Mouse (Mus musculus): ENCODE results near the gene Rab44. TPM values are rescaled to one million over a fixed set of nuclear protein-coding genes. Genes with fewer than 3 reads are reported as not detected.

Gene Rab44
- polyA plus RNA-seq, 1 experiment, result 0.47 TPM

DNA sequence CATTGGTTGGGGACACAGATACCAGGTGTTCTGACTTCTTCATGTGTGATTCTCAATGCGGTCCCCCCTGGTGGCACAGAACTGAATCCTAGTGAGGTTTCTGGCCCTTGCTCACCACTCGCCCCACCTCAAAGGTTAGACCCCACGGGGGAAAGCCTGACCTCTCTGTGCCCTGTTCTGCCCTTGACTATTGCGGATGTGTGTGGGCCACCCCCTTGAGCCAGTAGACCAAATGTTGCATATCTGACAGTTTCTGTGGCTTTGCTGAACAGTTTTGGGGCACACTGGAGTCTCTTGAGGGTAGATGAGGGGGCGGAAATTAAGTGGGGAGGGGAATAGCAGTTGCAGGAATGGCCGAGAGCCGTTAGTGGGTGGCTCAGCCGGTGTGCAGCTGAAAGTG, 29.3 kb downstream of the Rab44 start:
- Histone ChIP-seq H3K4me3 (replicated peaks; ENCODE audit: insufficient read depth, low read depth, low read length) (no peak overlapping the region), H3K27me3 (ENCODE audit: control insufficient read depth, insufficient read depth, low read length) (no peaks in the 10 kb centered on the region), H3K4me1 (ENCODE audit: control insufficient read depth, insufficient read depth, low read length) (no peaks in the 10 kb centered on the region), H3K27ac (ENCODE audit: insufficient read depth, low read length) (no peak overlapping the region)
- 90% methylated on average over 8 of the region's 8 CpGs for WGBS
- DNase-seq, result no peak
- no peak for TF ChIP-seq POLR2A (IDR thresholded peaks at IDR 0.05; ENCODE audit: borderline replicate concordance, insufficient read depth, low read length)
- no peak for TF ChIP-seq CTCF (IDR thresholded peaks at IDR 0.05; ENCODE audit: borderline replicate concordance, insufficient read depth, low read depth, low read length)

DNA sequence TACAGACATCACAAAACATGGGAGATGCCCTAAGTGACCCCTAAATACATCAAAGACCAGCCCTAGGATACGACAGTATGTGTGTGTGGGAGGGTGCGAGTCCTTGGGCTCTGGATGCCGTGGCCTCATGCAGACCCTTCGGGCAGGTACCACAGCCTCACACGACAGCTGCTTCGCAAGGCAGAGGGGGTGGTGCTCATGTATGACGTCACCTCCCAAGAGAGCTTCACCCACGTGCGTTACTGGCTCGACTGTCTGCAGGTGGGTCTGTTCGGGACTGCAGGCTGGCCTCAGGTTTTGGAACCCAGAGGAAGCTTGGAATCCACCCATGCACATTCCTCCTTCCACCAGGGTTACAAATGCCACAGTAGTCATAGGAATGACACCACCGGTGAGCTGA, 31.2 kb downstream of the Rab44 start:
- Histone ChIP-seq H3K4me3 (replicated peaks; ENCODE audit: insufficient read depth, low read depth, low read length) (no peak overlapping the region), H3K27ac (ENCODE audit: insufficient read depth, low read length) (no peak overlapping the region), H3K4me1 (ENCODE audit: control insufficient read depth, insufficient read depth, low read length) (no peaks in the 10 kb centered on the region), H3K27me3 (ENCODE audit: control insufficient read depth, insufficient read depth, low read length) (no peaks in the 10 kb centered on the region)
- 88% methylated on average over 12 of the region's 12 CpGs for WGBS
- DNase-seq, result no peak
- TF ChIP-seq CTCF (IDR thresholded peaks at IDR 0.05; ENCODE audit: borderline replicate concordance, insufficient read depth, low read depth, low read length), result no peak
- no peak for TF ChIP-seq POLR2A (IDR thresholded peaks at IDR 0.05; ENCODE audit: borderline replicate concordance, insufficient read depth, low read length)

DNA sequence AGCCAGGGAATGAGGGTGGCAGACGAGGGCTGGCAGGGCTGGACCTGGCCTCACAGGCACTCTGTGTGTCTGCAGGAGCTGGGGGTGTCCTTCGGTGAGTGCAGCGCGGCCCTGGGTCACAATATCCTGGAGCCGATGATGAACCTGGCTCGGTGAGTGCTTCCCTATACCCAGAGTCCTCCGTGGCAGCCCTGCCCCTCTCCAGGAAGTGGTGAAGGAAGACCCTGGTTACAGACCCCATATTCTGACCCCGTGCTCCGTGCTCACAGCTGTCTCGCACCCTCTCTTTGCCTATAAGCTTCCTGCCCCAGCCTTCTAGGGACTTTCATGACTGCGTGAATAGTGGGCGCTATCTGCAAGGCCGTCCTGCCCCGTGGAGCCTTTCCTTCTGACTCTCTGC, 33.3 kb downstream of the Rab44 start:
- H3K4me3 ChIP-seq (replicated peaks; ENCODE audit: insufficient read depth, low read depth, low read length), result no peak overlapping the region
- 85% methylated on average over 14 of the region's 14 CpGs for WGBS
- H3K27me3 ChIP-seq (ENCODE audit: control insufficient read depth, insufficient read depth, low read length), result no peaks in the 10 kb centered on the region
- H3K4me1 ChIP-seq (ENCODE audit: control insufficient read depth, insufficient read depth, low read length), result no peaks in the 10 kb centered on the region
- no peak overlapping the region for H3K27ac ChIP-seq (ENCODE audit: insufficient read depth, low read length)
- TF ChIP-seq CTCF (IDR thresholded peaks at IDR 0.05; ENCODE audit: borderline replicate concordance, insufficient read depth, low read depth, low read length), result no peak
- no peak for DNase-seq

DNA sequence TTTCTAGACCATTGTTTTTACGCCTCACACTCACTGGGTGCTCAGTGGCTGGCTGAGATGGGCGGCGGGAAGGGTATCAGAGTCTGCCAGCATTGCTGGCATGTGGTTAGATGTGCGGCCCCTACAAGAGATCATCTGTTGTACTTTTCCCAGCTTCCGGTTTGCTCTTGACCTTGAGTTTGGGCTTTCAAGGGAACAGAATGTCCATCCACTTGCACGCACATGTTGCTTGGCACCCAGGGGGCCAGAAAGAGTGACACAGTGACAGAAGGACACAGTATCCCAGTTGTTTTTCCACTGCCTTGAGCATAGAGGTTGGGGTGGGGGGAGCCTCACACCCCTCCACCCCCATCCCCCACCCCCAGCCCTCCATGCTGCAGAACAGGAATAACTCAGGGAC, 33.8 kb downstream of the Rab44 start:
- no peak for TF ChIP-seq CTCF (IDR thresholded peaks at IDR 0.05; ENCODE audit: borderline replicate concordance, insufficient read depth, low read depth, low read length)
- no peak for TF ChIP-seq POLR2A (IDR thresholded peaks at IDR 0.05; ENCODE audit: borderline replicate concordance, insufficient read depth, low read length)
- no peak overlapping the region for H3K27ac ChIP-seq (ENCODE audit: insufficient read depth, low read length)
- H3K4me1 ChIP-seq (ENCODE audit: control insufficient read depth, insufficient read depth, low read length), result no peaks in the 10 kb centered on the region
- H3K4me3 ChIP-seq (replicated peaks; ENCODE audit: insufficient read depth, low read depth, low read length), result no peak overlapping the region
- DNase-seq, result no peak
- no peaks in the 10 kb centered on the region for H3K27me3 ChIP-seq (ENCODE audit: control insufficient read depth, insufficient read depth, low read length)
- WGBS, result 53% methylated on average over 6 of the region's 6 CpGs

DNA sequence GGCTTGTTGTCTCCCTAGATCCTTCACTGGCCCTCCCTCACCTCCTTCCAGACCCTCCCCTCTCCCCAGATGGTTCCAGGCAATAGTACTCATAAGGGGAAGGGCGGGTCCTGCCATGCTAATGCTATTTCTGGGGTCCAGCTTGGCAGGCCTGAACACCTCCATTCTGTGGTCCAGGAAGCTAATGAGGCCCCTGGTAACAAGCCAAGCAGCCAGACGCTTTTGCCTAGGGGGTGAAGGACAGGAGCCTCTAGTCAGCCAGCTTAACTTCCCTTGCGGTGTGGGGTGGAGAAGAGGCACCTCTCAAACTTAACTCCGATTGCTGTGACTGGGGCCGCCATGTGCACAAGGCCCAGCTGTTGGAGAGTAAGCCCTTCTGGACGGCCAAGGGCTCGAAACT, 35.8 kb downstream of the Rab44 start:
- Histone ChIP-seq H3K27ac (ENCODE audit: insufficient read depth, low read length) (no peak overlapping the region), H3K4me3 (replicated peaks; ENCODE audit: insufficient read depth, low read depth, low read length) (no peak overlapping the region), H3K27me3 (ENCODE audit: control insufficient read depth, insufficient read depth, low read length) (no peaks in the 10 kb centered on the region), H3K4me1 (ENCODE audit: control insufficient read depth, insufficient read depth, low read length) (no peaks in the 10 kb centered on the region)
- TF ChIP-seq POLR2A (IDR thresholded peaks at IDR 0.05; ENCODE audit: borderline replicate concordance, insufficient read depth, low read length) (no peak), CTCF (IDR thresholded peaks at IDR 0.05; ENCODE audit: borderline replicate concordance, insufficient read depth, low read depth, low read length) (no peak)
- DNase-seq, result peak in 1 of 2 experiments; percentile 22
- 47% methylated on average over 7 of the region's 7 CpGs for WGBS

DNA sequence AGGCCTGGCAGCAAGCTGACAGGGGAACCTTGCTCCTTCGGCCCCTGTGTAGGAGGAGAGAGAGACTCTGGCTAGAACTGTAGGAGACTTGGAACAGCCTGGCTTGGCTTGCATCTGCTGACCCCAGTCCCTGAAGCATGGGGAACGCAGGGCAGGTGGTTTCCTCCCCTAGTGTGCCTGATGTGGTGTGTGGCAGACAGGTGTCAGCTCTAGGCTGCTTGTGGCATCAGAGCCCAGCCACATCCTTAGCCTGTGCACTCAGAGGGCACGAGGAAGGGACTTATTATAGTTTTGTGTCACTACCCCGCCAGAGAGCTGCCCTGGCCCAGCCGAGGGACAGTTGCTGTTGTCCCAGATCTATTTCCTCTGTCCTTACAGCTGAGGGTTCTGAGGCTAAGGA, 38.6 kb downstream of the Rab44 start:
- no peak for TF ChIP-seq CTCF (IDR thresholded peaks at IDR 0.05; ENCODE audit: borderline replicate concordance, insufficient read depth, low read depth, low read length)
- TF ChIP-seq POLR2A (IDR thresholded peaks at IDR 0.05; ENCODE audit: borderline replicate concordance, insufficient read depth, low read length), result no peak
- H3K4me3 ChIP-seq (replicated peaks; ENCODE audit: insufficient read depth, low read depth, low read length), result no peak overlapping the region
- H3K27me3 ChIP-seq (ENCODE audit: control insufficient read depth, insufficient read depth, low read length), result no peaks in the 10 kb centered on the region
- no peaks in the 10 kb centered on the region for H3K4me1 ChIP-seq (ENCODE audit: control insufficient read depth, insufficient read depth, low read length)
- WGBS, result 78% methylated on average over 5 of the region's 5 CpGs
- DNase-seq, result no peak
- no peak overlapping the region for H3K27ac ChIP-seq (ENCODE audit: insufficient read depth, low read length)

DNA sequence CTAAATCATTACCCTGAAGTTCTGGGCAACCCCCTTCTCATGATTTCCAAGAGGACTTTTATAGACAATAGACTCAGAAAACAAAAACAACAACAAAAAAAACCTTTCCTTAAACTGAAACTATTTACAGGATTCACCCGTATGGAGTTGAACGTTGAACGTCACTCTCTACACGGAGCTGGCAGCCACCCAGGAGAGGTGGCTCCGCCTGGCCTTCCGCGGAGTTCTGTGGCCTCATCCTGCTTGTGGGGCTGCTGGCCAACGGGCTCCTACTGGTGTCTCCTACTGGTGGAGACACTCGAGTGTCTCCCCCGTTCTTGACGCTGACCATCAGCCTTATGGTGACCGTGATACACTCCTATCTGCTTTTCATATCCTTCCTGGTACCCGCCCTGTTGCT, 40.3 kb downstream of the Rab44 start:
- Histone ChIP-seq H3K4me1 (ENCODE audit: control insufficient read depth, insufficient read depth, low read length) (0 out of 2 replicates have a peak, but pooled peaks cover 2% of the 10 kb centered on the region), H3K27ac (ENCODE audit: insufficient read depth, low read length) (no peak overlapping the region), H3K27me3 (ENCODE audit: control insufficient read depth, insufficient read depth, low read length) (no peaks in the 10 kb centered on the region), H3K4me3 (replicated peaks; ENCODE audit: insufficient read depth, low read depth, low read length) (no peak overlapping the region)
- no peak for DNase-seq
- TF ChIP-seq CTCF (IDR thresholded peaks at IDR 0.05; ENCODE audit: borderline replicate concordance, insufficient read depth, low read depth, low read length), result no peak
- no peak for TF ChIP-seq POLR2A (IDR thresholded peaks at IDR 0.05; ENCODE audit: borderline replicate concordance, insufficient read depth, low read length)
- WGBS, result 49% methylated on average over 13 of the region's 13 CpGs

DNA sequence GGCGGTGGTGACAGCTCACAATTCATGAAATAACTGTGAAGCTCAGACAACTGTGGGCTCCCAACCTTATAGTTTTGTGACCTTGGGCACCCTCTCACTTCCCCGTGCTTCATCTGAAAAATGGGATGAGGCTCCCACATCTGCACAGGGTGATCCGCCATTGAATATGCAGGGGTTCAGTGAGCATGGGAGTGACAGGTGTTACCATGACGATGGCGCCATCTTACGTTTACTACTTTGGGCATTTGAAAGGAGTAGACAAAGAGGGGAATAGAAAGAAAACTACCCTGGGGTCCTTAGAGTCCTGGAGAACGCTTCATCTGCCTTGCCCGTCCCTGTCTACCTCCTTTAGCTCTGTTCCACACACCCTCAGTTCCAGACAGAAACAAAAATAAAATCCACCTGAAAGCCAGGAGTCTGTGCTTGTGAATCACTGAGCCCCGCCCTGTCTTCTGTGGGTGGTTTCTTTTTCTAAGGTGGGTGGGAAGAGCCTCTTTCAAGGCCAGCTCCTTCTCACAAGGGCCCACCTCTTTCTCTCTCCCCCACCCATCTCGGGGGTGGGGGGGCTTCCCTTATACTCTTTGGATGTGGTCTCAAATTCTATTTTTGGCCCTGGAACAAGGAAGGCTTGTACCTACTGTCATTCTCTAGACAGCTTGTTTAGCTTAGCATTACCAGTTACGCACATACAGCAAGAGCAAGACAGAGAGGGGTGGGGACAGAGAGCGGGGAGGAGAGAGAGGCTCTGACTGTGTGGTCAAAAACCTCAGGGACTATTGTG, 41.6 kb downstream of the Rab44 start:
- no peak overlapping the region for H3K4me3 ChIP-seq (replicated peaks; ENCODE audit: insufficient read depth, low read depth, low read length)
- no peak overlapping the region for H3K27ac ChIP-seq (ENCODE audit: insufficient read depth, low read length)
- H3K27me3 ChIP-seq (ENCODE audit: control insufficient read depth, insufficient read depth, low read length), result no peaks in the 10 kb centered on the region
- no peak for DNase-seq
- WGBS, result 91% methylated on average over 12 of the region's 12 CpGs
- TF ChIP-seq CTCF (IDR thresholded peaks at IDR 0.05; ENCODE audit: borderline replicate concordance, insufficient read depth, low read depth, low read length) (no peak), POLR2A (IDR thresholded peaks at IDR 0.05; ENCODE audit: borderline replicate concordance, insufficient read depth, low read length) (no peak)
- 0 out of 2 replicates have a peak, but pooled peaks cover 2% of the 10 kb centered on the region for H3K4me1 ChIP-seq (ENCODE audit: control insufficient read depth, insufficient read depth, low read length)

Measured in cerebellum, adult 2 months (tissue).